Mouse (Mus musculus): Measurements from ENCODE around the gene Mast4. TPM values are rescaled to one million over a fixed set of nuclear protein-coding genes. Genes with fewer than 3 reads are reported as not detected.
A peak's percentile ranks its signal among the peaks of the same experiment; 100 is the strongest.
"Not testable (repeated sequence)": the region's sequence is repeated elsewhere in the genome, so short reads cannot be mapped to it uniquely, and the experiment has no call there.

The Mast4 gene
- total RNA-seq, 2 experiments from 2014 or later = 43.1 to 43.4 TPM

- intact Hi-C loops (cut with DNase I) = no loop called here
- no peak for DNase-seq
Observed at GRCm38 (mm10) chr13:102733063-102733462, 601.2 kb downstream of the Mast4 start.

DNA sequence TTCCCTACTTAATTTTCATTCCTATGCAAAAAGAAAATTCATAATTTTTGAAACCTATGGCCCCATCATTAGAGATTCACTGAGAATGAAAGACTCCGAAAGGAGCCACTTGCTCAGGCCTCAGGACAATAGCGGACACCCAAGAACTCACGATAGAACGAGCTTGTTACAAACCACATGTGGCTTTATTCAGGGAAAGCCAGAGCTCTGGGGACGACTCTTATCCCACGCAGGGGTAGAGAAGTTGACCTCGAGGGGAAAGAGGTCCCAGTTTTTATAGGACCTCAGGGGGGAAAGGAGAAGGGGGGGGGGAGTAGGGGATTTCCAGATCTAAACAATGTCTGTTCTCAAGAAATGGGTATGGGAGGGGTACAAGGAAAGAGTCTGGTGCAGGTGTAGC, 605.3 kb downstream of the Mast4 start:
- intact Hi-C loops (cut with DNase I); DNase-seq: not testable (repeated sequence)

GRCm38 (mm10) chr13:102728035-102728434, 606.3 kb downstream of the Mast4 start:
- DNase-seq = no peak
- intact Hi-C loops (cut with DNase I) = no loop called here

DNA sequence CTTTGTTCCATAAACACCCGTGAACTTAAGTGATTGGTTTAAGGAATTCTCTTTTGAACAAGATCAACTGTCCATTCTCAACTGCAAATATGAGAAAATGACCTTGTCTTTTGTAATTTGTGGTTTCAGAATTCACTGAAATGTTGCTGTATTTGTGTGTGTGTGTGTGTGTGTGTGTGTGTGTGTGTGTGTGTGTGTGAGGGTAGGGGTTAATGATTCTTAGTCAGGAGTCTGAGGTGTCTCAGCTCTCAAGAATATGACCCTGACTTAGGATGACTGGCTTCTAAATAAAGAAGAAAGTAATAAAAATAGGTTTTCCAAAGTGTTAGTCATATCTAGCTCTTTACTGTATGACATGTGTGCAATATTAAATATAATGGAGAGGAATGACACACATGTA, 607.4 kb downstream of the Mast4 start:
- intact Hi-C loops (cut with DNase I) = no loop called here
- no peak for DNase-seq

GRCm38 (mm10) chr13:102725906-102726305, 608.4 kb downstream of the Mast4 start:
- no peak for DNase-seq
- intact Hi-C loops (cut with DNase I) = no loop called here

- no peak for DNase-seq
- intact Hi-C loops (cut with DNase I) = no loop called here
Observed at GRCm38 (mm10) chr13:102725416-102725815, 608.9 kb downstream of the Mast4 start.

- DNase-seq = no peak
- intact Hi-C loops (cut with DNase I) = no loop called here
Observed at GRCm38 (mm10) chr13:102716973-102717372, 617.3 kb downstream of the Mast4 start.

- intact Hi-C loops (cut with DNase I) = no loop called here
- DNase-seq = no peak
Observed at GRCm38 (mm10) chr13:102700744-102701143, 633.6 kb downstream of the Mast4 start.

GRCm38 (mm10) chr13:102700176-102700575, 634.1 kb downstream of the Mast4 start:
- intact Hi-C loops (cut with DNase I) = no loop called here
- DNase-seq = no peak

DNA sequence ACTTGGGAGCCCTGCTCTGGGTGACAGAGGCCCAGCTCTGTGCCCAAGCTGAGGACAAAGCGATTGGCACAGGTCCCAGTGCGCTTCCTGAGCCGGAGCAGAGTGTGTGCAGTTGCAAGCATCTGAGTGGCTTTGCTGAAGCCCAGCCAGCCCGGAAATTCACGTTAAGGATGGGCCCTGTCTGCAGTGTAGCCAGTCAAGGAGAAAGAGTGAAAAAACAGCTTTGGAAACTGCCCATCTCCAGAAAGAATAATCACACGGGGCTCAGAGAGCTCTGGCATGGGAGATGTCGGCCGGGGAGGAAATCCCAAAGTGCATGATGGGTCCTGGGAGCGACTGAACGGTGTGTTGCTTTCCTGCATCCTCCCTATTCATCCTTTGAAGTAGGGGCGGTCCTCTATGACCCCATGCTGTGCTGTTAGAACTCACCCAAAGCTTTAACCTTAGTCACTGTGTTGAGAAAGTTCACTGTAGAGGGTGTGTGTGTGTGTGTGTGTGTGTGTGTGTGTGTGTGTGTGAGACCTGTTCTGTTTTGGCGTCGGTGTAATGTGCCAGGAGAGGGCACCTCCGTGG, 635.5 kb downstream of the Mast4 start:
- intact Hi-C loops (cut with DNase I) = loop anchor here (10.0 kb wide), 1 partner anchor 176 kb away; no protein-coding TSS in a partner anchor
- DNase-seq = peak; percentile 83

DNA sequence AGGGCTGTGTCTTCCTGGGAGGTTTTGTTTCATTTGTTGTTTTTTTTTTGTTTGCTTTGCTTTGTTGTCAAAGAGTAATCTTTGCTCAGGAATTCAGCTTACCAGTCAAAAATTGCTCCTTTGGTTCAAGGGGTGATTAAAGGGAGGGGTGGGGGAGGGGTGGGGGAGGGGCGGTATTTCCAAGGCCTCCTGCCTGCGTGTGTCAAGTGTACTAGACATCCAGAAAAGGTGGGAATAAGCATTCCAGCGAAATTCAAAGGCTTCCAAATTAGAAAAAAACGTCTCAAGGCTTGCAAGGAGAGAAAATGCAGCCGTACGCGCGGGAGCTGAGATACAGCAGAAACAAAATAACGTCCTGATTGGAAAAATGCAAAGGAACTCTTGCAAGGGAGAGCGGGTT, 636.0 kb downstream of the Mast4 start:
- intact Hi-C loops (cut with DNase I) = loop anchor here (10.0 kb wide), 1 partner anchor 176 kb away; no protein-coding TSS in a partner anchor
- no peak for DNase-seq

- intact Hi-C loops (cut with DNase I) = loop anchor here (10.0 kb wide), 1 partner anchor 179 kb away; no protein-coding TSS in a partner anchor
- no peak for DNase-seq
Observed at GRCm38 (mm10) chr13:102695121-102695905, 639.0 kb downstream of the Mast4 start.

GRCm38 (mm10) chr13:102694154-102694553, 640.1 kb downstream of the Mast4 start:
- no peak for DNase-seq
- intact Hi-C loops (cut with DNase I) = loop anchor here (10.0 kb wide), 1 partner anchor 181 kb away; no protein-coding TSS in a partner anchor

- intact Hi-C loops (cut with DNase I) = loop anchor here (10.0 kb wide), 1 partner anchor 181 kb away; no protein-coding TSS in a partner anchor
- peak; percentile 54 for DNase-seq
Observed at GRCm38 (mm10) chr13:102693341-102693801, 640.9 kb downstream of the Mast4 start, which contains the start of gene Cd180. Gene Cd180, plus strand, starts transcription at chr13:102693558.

DNA sequence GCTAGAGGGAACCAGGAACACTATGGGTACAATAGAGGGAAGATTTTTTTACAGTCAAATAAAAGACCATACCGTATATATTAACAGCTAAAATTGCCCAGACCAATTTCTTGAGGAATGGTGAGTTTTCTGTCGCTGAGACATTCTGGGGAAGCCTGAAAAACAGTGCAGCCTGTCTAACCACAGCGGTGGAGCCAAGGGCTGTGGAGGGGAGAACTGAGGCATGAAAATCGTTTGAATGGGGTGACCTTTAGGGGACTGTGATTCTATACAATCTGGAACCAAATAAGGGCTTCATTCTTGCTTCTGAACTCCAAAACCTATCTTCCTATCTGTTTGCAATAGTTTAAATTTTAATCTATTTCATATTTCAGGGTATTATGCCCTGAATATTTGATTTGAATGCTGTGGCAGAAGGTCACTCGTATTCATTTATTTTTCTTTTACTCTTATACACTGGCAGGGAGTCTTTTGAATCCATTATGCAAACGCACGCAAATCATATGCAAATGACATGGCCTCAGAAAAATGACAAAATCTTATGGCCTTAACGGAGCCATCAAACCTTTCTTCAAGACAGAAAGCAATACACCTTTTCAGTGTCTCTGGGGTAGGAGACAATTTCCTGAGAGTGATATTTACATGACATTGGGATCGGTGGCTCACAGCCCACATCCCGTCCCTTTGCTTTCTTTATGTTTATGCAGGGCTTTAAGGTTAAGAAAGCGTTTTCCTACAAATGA, 642.7 kb downstream of the Mast4 start:
- no peak for DNase-seq

DNA sequence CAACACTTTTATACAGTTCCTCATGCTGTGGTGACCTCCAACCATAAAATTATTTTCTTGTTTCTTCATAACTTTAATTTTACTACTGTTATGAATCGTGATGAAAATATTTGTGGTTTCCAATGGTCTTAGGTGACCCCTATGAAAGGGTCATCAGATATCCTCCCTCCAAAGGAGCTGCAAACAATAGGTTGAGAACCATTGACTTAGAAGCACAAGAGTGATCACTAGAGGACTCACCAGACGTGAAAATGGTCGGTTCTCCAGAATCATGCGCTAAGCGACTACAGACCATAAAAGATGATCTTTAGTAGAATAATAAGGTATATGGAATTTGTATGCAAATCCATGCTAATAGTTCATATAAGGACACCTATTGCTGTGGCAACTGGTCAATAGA, 644.1 kb downstream of the Mast4 start:
- DNase-seq = no peak
- intact Hi-C loops (cut with DNase I) = loop anchor here (10.0 kb wide), 1 partner anchor 185 kb away; no protein-coding TSS in a partner anchor

More for the DNA sequence above, 642.7 kb downstream of the Mast4 start:
- intact Hi-C loops (cut with DNase I) = loop anchor here (10.0 kb wide), 1 partner anchor 183 kb away; no protein-coding TSS in a partner anchor

DNA sequence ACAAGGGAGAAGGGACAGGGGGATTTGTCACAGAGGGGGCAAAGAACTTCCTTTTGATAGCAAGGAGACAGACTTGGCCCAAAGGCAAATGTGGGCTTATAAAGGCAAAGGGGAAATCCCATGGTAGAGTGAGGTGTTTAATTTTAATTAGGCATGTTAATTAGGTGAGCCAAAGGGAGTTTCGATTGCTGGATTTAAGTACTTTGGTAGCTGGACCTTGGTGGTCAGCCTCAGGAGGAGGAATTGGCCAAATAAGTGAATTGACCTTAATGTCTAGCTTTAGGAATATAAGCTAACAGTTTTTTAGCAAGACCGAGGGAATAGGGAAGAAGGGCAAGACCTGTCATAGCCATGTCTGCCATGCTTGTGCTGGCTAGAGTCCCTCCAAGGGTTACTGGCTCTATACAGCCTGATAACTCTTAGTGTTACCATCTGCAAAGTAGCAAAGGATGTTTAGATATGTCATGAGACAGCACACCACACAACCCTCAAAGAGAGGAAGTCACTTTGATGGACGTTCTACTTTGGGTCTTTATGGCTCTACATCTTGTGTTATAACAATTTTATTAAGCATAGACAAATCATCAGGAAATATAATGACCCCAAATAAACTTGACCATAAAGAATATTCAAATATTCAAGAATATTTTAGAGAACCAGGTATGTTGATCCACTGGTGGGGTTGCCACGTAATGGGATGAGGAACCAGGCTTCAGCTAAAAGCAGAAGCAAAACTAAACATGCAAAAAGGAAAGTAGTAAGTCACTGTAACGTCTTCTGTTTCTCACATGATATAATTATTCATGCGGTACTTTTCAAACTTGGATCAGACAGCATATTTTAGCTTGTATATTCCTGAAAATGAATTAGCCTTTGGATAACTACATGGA, 644.9 kb downstream of the Mast4 start:
- intact Hi-C loops (cut with DNase I) = loop anchor here (10.0 kb wide), 1 partner anchor 185 kb away; no protein-coding TSS in a partner anchor
- DNase-seq = no peak

DNA sequence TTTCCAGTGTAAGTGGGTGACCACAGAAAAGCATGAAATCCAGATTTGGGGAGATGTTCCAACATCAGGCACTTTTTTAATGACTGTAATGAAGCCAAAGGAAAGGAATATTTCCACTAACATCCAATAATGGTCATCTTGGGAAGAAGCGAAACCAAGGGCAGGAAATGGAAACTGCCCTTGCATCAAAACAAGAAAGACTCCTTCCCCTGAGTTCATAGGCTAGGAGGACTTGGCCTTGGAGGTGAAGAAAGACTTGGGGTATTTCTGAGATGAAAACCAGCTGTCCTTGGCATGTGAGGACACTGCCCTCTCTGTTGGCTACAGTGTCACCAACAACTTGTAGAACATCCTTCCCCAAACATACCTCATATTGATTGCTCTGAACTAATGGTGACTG, 646.2 kb downstream of the Mast4 start:
- intact Hi-C loops (cut with DNase I) = no loop called here
- no peak for DNase-seq

- DNase-seq = peak; percentile 55
- intact Hi-C loops (cut with DNase I) = loop anchor here (5.0 kb wide), 1 partner anchor 437 kb away; no protein-coding TSS in a partner anchor
Observed at GRCm38 (mm10) chr13:102684890-102685289, 649.4 kb downstream of the Mast4 start.

Measured in left cerebral cortex, postnatal 4 days (tissue).